Mouse (Mus musculus): ENCODE data around the gene Ssxb10. TPM values are rescaled to one million over a fixed set of nuclear protein-coding genes. Genes with fewer than 3 reads are reported as not detected.

Gene Ssxb10
- not detected for polyA plus RNA-seq (2014; fragmentation: Illumina TruSeq; extraction: RNeasy Lipid Tissue Mini Kit (QIAGEN cat#74804))

DNA sequence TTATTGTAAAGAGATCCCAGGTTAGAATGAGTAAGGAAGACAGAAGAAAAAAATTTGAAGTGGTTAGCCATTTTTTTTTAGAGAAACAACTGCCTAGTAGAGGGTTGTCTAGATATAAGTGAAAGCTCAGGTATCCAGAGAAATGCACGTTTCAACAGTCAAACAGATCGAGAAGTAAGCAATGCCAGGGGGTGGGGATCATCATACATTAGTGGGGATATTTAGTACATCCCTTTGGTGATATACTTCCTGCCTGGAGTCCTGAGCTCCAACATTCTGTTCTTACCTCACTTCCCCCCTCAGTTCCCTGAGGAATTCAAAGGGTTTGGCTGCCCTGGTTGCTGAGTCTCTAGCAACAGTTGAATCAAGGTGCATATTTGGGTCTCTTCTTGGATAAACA, at the start of gene Ssxb10:
TSS of gene Ssxb10 (plus strand) at position 301 of the 400 bp plus-strand sequence.

DNA sequence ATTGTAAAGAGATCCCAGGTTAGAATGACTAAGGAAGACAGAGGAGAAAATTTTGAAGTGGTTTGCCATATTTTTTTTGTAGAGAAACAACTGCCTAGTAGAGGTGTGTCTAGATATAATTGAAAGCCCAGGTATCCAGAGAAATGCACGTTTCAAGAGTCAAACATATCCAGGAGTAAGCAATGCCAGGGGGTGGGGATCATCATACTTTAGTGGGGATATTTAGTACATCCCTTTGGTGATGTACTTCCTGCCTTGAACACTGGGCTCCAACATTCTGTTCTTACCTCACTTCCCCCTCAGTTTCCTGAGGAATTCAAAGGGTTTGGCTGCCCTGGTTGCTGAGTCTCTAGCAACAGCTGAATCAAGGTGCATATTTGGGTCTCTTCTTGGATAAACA, 39.5 kb downstream of the Ssxb10 start, which contains the start of gene Ssxb9:
TSS of gene Ssxb9 (plus strand) at position 301 of the 400 bp plus-strand sequence.

Other genes with a start within 250 kb of the Ssxb10 start
- 0.63 TPM for gene Was, start 236.9 kb upstream of the Ssxb10 start, polyA plus RNA-seq (2014; fragmentation: Illumina TruSeq; extraction: RNeasy Lipid Tissue Mini Kit (QIAGEN cat#74804))
- 47.5 TPM for gene Wdr13, start 194.5 kb upstream of the Ssxb10 start, polyA plus RNA-seq (2014; fragmentation: Illumina TruSeq; extraction: RNeasy Lipid Tissue Mini Kit (QIAGEN cat#74804))
- 978 TPM for gene Rbm3, start 181.5 kb upstream of the Ssxb10 start, polyA plus RNA-seq (2014; fragmentation: Illumina TruSeq; extraction: RNeasy Lipid Tissue Mini Kit (QIAGEN cat#74804))
- not detected for gene Tbc1d25, start 151.2 kb upstream of the Ssxb10 start, polyA plus RNA-seq (2014; fragmentation: Illumina TruSeq; extraction: RNeasy Lipid Tissue Mini Kit (QIAGEN cat#74804))
- 13.7 TPM for gene Ebp, start 133.9 kb upstream of the Ssxb10 start, polyA plus RNA-seq (2014; fragmentation: Illumina TruSeq; extraction: RNeasy Lipid Tissue Mini Kit (QIAGEN cat#74804))
- 2.8 TPM for gene Porcn, start 120.9 kb upstream of the Ssxb10 start, polyA plus RNA-seq (2014; fragmentation: Illumina TruSeq; extraction: RNeasy Lipid Tissue Mini Kit (QIAGEN cat#74804))
- 16.3 TPM for gene Ftsj1, start 75.0 kb upstream of the Ssxb10 start, polyA plus RNA-seq (2014; fragmentation: Illumina TruSeq; extraction: RNeasy Lipid Tissue Mini Kit (QIAGEN cat#74804))
- gene Slc38a5, start 56.3 kb upstream of the Ssxb10 start, polyA plus RNA-seq (2014; fragmentation: Illumina TruSeq; extraction: RNeasy Lipid Tissue Mini Kit (QIAGEN cat#74804)): 22.9 TPM
- gene Ssxb9, start 39.6 kb downstream of the Ssxb10 start, polyA plus RNA-seq (2014; fragmentation: Illumina TruSeq; extraction: RNeasy Lipid Tissue Mini Kit (QIAGEN cat#74804)): not detected
- not detected for gene Ssxb1, start 85.9 kb downstream of the Ssxb10 start, polyA plus RNA-seq (2014; fragmentation: Illumina TruSeq; extraction: RNeasy Lipid Tissue Mini Kit (QIAGEN cat#74804))
- gene Ssxb2, start 134.3 kb downstream of the Ssxb10 start, polyA plus RNA-seq (2014; fragmentation: Illumina TruSeq; extraction: RNeasy Lipid Tissue Mini Kit (QIAGEN cat#74804)): not detected
- gene Gm14459, start 197.5 kb downstream of the Ssxb10 start, polyA plus RNA-seq (2014; fragmentation: Illumina TruSeq; extraction: RNeasy Lipid Tissue Mini Kit (QIAGEN cat#74804)): not detected
- not detected for gene Ssxb6, start 220.8 kb downstream of the Ssxb10 start, polyA plus RNA-seq (2014; fragmentation: Illumina TruSeq; extraction: RNeasy Lipid Tissue Mini Kit (QIAGEN cat#74804))